Mouse (Mus musculus) activated CD4-positive, CD25-positive, alpha-beta regulatory T cell, adult 4 months (primary cell): ENCODE measurements at regions not wholly inside any gene's neighbourhood (a gene's known extent, or its start where the extent isn't known, plus 50 kb on each side); places are given as distances from the start of the nearest gene placed in this dataset.

ENCODE experiments used
- ATAC-seq: one replicate; pipeline ENCODE4 v1.8.0; 2017

DNA sequence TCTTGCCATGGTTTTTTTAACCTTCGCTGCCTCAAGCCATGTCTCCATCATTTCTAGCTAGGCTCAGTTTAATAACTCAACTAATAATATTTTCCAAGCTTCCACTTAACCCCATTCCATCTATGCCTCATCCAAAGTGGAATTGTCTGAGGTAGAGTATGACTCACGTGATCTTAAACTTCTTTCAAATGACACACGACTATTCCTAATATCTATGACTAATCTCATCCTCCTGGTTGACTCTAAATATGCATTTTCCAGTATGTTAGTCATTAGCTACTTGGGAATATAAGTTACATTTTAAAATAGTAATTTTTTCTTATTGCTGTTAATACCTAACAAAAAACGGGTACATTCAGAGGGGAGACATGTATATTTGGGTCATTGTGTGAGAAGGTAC is 524.8 kb upstream of the Pappa start:
- no peak for ATAC-seq

DNA sequence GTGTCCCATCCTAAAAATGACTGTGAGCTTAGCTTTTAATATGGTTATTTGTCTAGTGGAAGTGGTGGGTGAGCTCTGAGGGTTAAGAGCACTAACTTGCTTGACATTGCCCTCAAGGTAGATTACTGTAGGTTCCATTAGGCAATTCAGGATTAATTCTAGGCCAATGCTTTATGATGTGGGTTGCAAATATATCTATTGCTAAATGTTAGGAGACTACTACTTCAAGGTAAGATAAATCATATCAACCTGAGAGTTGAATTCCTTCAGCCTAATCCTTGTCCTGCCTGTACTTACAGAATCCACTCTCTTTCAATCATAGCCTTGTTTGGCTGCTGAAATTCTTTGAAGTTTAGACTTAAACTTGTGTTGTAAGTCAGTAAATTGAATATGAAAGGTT is 501.2 kb upstream of the Pappa start:
- no peak for ATAC-seq

DNA sequence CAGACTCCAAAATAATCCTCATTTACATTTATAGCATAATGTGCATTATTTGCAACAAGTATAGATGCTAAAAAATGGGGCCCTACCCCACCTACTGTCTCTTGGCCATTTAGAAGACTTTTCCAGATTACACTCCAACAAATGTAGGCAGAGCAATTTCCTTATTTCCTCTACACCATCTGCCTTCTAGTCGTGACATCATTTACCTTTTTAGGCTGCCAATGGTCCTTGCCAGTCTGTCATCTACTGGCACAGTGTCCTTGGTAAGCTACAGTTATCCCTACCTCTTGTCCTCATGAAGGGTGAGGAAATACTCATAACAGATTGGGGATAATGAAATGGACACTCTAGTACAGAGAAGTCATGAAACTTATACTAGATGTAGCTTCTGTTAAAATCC is 491.8 kb upstream of the Pappa start:
- no peak for ATAC-seq

DNA sequence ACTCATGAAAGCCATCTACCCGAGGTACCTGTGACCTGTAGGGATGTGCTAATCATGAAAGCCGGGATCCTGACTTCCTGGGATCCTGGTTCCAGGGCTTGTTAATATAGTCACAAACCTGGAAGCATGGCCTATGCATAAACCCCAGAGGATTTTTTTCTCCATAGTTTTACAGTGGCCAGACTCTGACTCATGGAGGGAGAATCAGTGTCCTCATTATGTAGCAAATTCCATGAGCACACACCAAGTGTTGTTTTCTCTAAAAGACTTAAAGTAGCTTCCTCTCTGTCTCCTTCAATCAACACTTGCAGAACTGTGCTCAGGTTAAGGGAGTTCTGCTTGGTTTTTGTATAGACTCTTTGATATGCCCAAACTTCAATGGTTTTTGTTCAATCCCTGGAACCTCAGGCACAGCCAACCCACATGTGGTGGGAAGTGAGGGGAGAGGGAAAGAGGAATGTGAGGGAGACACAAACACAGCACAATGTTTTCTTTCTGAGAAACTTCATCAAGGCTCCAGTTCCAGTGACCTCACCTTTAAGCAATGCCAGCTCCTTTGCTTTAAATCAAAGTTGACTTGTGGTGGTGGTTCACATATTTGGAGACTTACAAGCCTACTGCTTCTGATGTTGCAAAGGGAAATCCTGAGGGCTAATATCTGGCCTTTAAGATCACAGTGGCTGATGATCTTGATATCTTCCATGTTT is 488.6 kb upstream of the Pappa start:
- ATAC-seq, result no peak

DNA sequence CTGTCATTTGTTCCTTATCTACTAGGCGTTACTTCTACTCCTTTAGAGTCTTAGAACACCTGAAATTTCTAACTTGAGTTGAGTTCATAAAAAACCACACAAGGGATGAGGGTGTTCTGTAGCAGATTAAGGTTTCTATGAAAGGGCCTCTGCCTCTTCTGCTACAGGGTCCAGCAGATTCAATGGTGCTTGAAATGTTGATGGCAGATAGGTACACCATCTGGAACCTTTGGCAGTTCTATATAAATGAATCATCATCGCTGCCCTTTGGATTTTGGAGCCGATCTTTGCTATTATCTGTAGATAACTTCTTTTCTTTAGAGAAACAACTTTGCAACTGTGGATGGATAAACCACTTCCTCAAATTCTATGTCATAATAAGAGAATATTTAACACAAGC is 483.9 kb upstream of the Pappa start:
- ATAC-seq, result no peak

DNA sequence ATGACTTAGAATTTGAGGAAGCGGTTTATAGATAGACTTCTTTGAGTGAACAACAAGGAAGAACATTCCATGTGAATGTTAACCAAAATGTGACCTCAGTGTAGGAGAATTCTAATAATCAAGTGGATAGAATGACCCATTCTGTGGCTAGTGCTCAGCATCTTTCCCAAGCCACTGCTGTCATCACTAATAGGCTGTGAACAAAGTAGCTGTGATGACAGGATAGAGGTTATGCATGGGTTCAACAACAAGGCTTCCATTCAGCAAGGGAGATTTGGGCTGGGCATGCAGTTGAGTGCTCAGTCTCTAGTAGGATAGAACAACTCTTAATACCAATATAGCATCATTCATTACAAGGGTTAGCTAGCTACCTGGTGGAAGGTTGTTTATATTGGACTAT is 483.0 kb upstream of the Pappa start:
- ATAC-seq, result no peak

DNA sequence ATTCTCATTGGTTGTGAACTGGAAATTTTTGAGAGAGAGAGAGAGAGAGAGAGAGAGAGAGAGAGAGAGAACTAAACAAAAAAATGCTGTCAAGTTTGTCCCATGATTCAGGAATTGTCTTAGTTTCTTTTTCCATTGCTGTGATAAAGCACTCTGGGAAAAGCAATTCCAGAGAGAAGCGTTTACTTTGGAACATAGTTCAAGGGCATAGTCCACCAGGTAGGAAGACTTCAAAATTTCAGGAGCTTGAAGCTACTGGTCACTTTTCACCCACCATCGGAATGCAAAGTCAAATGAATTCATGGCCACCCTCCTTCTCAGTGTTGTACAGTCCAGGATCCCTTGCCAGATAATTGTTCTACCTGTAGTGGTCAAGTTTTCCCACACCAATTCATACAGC is 478.8 kb upstream of the Pappa start:
- no peak for ATAC-seq

DNA sequence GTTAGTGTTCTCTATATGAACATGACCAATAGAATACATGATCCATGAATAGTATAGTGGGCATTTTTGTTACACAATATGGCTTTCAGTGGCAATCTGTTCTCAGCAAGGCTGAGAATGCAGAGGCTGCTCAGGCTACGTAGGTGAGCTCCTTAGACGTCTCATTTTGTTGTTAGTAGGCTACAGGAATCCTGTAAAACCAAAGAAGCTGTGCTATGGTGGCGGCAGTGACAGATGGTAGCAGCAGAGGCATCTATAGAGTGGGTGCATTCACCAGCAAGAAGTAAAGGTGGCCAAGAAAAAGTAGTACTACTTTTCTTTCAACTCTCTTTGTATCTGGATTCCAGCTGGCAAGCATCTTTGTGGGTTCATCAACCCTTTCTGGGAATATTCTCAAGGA is 469.8 kb upstream of the Pappa start:
- no peak for ATAC-seq

DNA sequence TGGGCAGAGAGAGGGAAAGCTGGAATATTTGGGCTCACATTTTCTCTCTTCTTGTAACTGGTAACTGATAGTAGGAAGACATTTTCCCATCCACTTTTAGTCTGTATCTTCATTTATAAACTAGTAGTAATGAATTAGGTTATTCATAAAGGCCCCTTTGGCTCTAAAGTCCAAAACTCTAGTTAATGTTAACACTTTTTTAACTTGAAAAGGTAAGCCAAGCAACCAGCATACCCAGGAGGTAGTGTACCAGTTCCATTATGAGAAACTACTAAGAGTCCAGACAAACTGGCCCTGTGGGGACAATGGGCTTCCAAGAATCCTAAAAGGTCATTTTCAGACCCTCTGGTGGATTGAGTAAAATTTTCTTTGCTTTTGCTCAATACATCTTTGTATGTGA is 468.4 kb upstream of the Pappa start:
- no peak for ATAC-seq

DNA sequence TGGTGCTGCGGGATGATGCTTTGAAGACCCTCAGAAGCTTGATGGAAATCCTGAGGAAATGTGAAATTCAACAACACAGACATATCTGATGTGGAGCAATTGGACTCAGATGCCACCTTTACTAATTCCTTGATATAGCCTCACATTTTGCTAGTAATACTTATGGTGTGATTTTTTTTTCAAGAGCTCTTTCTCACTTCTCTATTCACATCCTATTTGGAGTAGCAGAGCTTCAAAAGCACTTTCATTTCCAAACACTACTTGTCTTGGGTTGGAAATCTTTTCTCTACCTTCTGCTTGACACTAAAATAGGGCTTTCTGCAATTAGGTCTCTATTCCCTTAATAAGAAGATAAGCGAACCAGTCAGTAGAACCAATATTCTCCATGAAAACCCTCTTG is 460.3 kb upstream of the Pappa start:
- ATAC-seq, result no peak

DNA sequence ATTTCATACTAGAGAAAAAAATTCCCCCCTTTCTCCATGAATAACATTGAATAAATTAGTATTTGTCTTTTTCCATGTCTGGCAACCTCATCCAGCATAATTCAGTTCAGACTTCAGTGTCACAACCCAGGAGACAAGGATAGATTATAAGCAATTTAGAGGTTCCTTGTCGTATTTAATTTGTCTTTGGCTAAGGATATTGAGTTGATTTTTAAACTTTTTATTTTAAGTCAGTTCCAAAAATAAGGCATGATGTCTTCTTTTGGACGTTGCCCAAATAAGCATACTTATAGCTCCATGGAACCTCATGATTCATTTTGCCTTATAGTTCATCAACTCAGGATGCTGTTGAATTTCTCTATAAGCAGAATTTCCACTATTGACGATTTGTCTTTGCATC is 456.0 kb upstream of the Pappa start:
- no peak for ATAC-seq

DNA sequence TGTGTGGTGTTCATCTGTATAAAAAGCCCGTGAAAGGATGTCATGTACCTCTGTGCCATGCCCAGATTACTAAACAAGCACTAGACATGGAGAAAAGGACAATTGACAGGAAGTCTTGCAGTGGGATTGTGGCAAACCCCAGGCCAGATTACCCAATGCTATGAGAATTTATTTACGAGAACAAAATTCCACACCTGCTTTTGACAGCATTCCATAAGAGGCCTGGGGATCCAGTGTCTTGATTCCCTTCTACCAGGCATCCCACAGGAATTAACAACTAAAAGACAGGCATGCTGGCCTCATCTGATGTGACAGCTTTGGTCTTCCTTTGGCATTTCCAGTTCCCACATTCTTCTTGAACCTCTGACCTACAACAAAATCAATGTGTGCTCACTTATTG is 454.3 kb upstream of the Pappa start:
- ATAC-seq, result no peak

DNA sequence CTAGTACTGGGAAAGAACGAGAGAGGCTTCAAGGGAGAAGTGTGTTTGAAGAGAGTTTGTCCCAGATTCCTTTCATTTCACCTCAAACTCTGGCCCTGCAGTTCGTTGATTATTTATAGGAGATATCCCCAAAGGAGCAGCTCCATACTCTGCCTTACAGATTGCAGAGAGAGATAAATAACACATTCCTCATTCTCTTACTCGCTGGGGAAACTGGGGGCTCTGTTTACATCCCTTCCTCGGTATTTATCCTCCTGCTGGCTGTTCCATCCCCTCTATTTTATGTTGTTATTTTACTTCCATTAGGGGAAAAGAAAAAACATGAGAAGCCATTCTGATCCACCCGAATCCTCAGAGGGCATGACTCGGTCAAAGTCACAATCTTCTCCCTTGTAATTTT is 447.5 kb upstream of the Pappa start:
- ATAC-seq, result no peak

DNA sequence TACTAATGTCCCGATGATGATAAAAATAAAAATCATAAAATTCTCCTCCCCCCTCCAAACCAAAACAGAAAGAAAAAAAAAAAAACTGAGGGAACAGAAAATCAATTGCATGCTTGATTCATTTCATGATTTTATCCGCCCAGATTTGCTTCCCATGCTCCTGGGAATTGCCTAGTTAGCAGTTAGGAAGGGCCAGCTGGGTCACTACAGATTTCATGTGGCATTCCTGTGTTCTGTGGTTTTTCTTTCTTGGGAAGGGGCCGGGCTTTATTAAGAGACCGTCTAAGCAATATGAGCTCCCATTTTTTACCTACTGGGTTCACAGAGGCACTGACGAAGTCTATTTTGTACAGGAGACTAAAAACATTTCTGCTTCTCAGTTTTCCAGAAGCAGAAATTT is 447.1 kb upstream of the Pappa start:
- no peak for ATAC-seq

DNA sequence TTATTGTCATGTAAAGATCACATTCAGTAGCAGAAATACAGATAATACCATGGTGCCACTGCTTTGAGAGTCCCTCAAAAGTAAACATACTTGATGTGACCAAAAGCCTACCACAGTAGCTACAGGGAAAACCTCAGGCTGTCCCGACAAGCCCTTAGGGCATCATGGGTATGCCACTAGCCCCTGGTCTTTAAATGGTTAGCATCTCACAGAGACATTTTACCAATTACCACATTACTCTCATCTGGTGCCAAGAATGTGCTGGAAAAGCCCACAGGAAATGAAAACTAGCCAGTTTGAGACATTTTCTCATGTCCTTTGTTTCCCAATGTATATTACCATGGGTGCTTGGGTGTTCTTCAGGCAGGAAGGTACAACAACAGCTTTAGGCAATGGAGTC is 439.3 kb upstream of the Pappa start:
- no peak for ATAC-seq

DNA sequence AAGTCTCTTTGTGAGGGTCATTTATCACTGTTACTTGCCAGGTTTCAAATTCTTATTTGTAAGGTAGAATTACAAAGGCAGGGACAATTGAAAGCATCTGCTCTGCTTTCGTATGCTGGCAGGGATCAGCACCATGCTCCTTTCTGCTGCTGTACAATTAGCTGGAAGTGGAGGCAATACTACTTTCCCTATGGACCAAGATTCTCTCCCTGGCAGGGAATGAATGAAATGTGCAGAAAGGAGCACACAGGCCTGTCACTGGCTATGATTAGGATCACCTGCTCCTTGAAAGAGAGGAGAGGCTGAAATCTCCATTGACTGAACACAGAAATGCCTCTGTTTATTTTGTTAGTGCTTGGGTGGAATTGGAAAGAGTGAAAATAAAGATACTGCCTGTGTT is 427.8 kb upstream of the Pappa start:
- ATAC-seq, result no peak

DNA sequence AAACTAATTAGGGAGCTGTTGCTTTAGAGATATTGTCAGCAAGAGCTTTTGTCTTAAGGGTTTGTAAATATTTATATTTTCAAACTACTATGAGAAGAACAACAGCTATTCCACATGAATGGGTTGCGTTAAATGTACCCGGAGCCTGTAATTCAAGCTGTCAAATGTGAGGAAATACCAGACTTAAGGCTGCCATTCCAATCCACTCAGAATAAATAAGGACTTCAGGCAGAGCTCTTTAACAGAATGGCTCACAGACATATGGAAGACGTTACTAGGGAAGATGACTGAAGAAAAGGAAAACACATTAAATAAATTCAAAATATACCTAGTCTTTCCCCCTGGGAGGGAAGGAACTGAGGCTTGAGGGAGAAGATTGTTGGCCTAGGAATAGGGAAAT is 400.7 kb upstream of the Pappa start:
- no peak for ATAC-seq

DNA sequence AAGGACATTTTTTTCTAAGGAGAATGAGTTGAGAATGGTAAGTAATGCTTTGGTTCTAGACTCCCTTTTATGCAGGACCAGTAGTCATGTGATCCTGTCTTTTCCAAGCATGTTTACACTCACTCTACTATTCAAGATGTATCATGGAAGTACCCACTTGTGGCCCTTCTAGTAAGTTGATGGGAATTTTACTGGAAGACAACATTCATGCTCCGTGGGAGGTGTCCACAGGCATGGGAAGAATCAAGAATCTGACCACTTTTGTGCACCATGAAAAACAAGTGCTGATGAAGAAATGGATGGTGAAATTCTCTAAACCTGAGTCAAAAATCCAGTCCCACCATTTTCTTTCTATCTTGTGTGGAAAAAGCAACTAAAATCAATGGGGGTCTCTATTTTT is 399.1 kb upstream of the Pappa start:
- ATAC-seq, result no peak

DNA sequence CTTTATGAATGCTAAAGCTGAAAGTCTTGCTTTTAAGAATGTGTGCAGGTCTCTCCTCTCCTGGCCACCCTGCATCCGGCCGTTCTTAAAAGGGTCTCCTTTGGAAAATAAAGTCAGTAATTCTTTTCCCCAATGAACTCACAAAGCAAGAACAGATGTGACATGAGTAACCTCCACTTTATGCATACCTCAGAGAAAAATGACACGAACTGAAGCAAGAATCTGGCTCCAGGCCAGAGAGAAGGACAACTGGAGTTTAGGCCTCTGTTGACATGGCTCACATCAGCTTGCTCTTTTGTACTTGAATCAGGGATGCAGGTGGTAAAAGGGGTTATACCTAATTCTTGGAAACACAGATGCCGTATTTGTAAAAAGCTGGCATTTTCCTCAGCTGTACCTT is 368.0 kb upstream of the Pappa start:
- ATAC-seq, result no peak

DNA sequence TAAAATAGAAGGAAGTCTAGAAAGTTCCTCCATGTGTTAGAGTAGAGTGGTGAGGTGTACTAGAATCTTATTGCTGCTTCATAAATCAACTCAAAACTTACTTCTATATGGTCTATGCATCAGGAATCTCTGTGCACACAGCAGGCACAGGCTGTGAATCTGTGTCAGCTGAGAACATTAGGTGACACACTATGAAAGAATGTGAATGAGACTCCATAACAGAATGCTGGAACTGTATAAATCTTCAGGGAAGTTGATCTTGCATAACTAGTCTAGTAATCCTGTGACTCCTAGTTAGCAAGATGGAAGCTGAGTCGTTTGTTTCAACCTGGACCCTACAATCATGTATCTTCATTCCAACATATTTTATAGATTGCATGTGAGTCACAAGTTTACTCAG is 355.4 kb upstream of the Pappa start:
- ATAC-seq, result no peak

DNA sequence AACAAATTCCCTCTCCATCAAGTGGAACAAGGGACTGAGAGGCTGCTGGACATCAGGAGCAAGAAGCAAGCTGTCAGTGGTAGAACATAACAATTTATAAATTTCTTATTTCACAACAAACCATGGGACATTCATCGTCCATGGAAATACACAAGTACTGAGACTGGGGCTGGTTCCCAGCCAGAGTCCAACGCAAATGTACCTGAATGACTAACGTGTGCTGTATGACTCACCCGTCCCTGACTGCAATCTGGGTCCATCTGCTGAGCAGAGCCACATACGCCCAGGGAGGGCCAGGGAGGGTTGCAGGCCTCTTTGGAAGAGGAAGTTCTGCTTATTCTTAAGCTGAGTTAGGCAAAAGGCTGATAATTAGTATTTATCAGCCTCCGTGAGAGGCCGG is 320.1 kb upstream of the Pappa start:
- no peak for ATAC-seq

DNA sequence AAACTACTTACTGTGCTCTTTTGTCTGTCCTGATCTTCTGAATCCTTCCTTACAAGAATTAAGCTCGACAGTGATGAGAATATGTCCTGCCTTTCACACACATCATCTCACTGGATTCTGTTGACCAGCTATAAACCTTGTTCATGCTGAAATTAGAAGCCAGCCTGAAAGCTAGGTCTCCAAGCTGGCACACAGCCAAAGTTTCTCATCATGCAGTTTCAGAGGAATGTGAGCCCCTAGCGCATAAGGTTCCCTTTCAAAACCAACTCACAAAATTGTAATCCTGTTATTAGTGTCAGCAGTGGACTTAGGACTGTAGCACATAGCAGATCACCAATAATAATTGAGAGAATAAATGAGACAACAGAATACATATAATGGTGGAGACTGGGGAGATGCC is 319.0 kb upstream of the Pappa start:
- no peak for ATAC-seq

DNA sequence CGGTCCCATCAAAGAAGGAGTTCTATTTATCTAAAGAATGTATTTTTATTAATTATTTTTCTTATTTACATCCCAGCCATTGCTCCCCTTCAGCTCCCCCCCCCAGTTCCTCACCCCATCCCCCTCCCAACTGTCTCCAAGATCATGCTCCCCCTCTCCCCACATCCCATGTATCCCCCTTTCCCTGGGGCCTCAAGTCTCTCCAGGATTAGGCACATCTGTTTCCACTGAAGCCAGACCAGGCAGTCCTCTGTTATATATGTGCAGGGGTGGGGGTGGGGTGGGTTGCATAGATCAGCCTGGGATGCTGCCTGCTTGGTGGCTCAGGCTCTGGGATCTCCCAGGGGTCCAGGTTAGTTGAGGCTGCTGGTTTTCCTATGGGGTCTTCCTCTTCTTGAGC is 316.8 kb upstream of the Pappa start:
- no peak for ATAC-seq

DNA sequence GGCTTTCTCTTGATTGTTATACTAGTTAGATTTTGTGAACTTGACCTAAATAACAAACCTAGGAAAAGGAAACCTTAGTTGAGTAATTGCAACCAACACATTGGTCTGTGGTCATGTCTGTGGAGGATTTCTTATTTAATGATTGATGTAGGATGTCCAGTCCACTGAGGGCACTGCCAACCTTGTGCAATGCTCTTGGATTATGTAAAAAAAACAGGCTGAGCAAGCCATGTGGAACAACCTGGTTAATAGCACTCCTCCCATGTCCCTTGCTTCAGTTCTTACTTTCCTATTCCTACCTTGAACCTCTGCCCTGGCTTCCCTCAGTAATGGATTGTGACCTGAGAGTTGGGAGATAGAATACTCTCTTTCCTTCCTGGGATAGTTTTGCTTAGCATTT is 312.0 kb upstream of the Pappa start:
- ATAC-seq, result no peak

DNA sequence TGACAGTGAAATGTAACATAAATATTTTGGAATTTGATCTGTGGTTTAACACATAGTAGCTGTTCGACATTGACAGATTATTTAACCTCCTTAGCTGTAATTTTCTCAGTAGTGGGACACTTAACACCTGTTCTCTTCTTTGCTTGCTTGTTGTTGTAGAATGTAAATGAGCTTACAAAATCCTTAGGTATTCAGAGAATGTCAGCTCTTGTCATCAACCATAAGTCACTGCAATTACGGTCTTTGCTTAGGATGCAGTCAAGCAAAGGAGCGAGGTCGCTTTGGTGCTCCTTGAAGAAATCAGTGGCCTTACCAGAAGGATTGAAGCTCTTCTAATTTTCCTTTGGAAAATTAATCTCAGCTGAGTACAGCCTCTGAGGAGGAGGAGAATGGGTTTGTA is 311.2 kb upstream of the Pappa start:
- no peak for ATAC-seq

DNA sequence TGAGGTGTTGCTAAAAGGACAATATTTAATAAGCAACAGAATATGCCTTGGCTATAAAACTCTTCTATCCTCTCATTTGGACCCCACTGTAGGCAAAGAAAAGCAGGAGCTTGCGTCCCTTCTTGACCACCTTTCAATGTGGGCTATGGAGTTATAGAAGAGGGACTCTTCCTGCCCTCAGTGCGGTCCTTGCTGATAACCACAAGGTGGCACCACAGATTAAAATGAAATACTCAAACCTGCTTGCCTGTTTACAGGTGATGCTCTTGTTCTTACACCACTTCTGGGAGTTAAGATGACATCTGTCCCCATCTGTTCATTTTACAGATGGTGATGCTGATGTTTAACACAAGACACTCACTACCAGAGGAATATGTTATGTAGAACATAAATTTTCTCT is 291.1 kb upstream of the Pappa start:
- no peak for ATAC-seq
